Mouse (Mus musculus): ENCODE measurements at regions not wholly inside any gene's neighbourhood (a gene's known extent, or its start where the extent isn't known, plus 50 kb on each side); places are given as distances from the start of the nearest gene placed in this dataset.

GRCm38 (mm10) chr14:104326089-104326488 lies 141.7 kb downstream of the Pou4f1 start:
- 55% methylated on average over 10 of the region's 10 CpGs for WGBS
- ATAC-seq (ENCODE audit: insufficient number of reproducible peaks, insufficient read depth, low FRiP score, low read depth) = no peak
- no peaks in the 10 kb centered on the region for H3K27me3 ChIP-seq (ENCODE audit: control insufficient read depth, insufficient read depth, low read length)

GRCm38 (mm10) chr14:104300141-104300540 lies 167.7 kb downstream of the Pou4f1 start:
- H3K4me3 ChIP-seq (ENCODE audit: low read depth, low read length) = no peak overlapping the region
- no peaks in the 10 kb centered on the region for H3K27me3 ChIP-seq (ENCODE audit: control insufficient read depth, insufficient read depth, low read length)
- H3K9ac ChIP-seq (replicated peaks; ENCODE audit: low read depth, low read length) = no peak overlapping the region
- WGBS = 74% methylated on average over 5 of the region's 5 CpGs
- no peak for ATAC-seq (ENCODE audit: insufficient number of reproducible peaks, insufficient read depth, low FRiP score, low read depth)
- no peak overlapping the region for H3K4me2 ChIP-seq (replicated peaks; ENCODE audit: low read depth, low read length)
- H3K4me1 ChIP-seq (ENCODE audit: control insufficient read depth, insufficient read depth, low read length) = no peaks in the 10 kb centered on the region
- H3K27ac ChIP-seq (ENCODE audit: low read length) = no peak overlapping the region
- H3K36me3 ChIP-seq (ENCODE audit: control insufficient read depth, insufficient read depth, low read length) = no peaks in the 10 kb centered on the region
- H3K9me3 ChIP-seq (ENCODE audit: control insufficient read depth, low read depth, low read length) = no peaks in the 10 kb centered on the region

More at GRCm38 (mm10) chr14:104326089-104326488, 141.7 kb downstream of the Pou4f1 start:
- H3K9ac ChIP-seq (replicated peaks; ENCODE audit: low read depth, low read length) = no peak overlapping the region
- H3K4me3 ChIP-seq (ENCODE audit: low read depth, low read length) = no peak overlapping the region
- H3K4me2 ChIP-seq (replicated peaks; ENCODE audit: low read depth, low read length) = no peak overlapping the region
- H3K4me1 ChIP-seq (ENCODE audit: control insufficient read depth, insufficient read depth, low read length) = no peaks in the 10 kb centered on the region
- H3K36me3 ChIP-seq (ENCODE audit: control insufficient read depth, insufficient read depth, low read length) = no peaks in the 10 kb centered on the region
- no peaks in the 10 kb centered on the region for H3K9me3 ChIP-seq (ENCODE audit: control insufficient read depth, low read depth, low read length)
- no peak overlapping the region for H3K27ac ChIP-seq (ENCODE audit: low read length)

GRCm38 (mm10) chr14:104298312-104298711 lies 169.5 kb downstream of the Pou4f1 start:
- no peaks in the 10 kb centered on the region for H3K4me1 ChIP-seq (ENCODE audit: control insufficient read depth, insufficient read depth, low read length)
- no peaks in the 10 kb centered on the region for H3K27me3 ChIP-seq (ENCODE audit: control insufficient read depth, insufficient read depth, low read length)
- 57% methylated on average over 4 of the region's 4 CpGs for WGBS
- no peak overlapping the region for H3K9ac ChIP-seq (replicated peaks; ENCODE audit: low read depth, low read length)
- H3K4me3 ChIP-seq (ENCODE audit: low read depth, low read length) = no peak overlapping the region
- no peaks in the 10 kb centered on the region for H3K36me3 ChIP-seq (ENCODE audit: control insufficient read depth, insufficient read depth, low read length)
- no peaks in the 10 kb centered on the region for H3K9me3 ChIP-seq (ENCODE audit: control insufficient read depth, low read depth, low read length)
- no peak for ATAC-seq (ENCODE audit: insufficient number of reproducible peaks, insufficient read depth, low FRiP score, low read depth)
- no peak overlapping the region for H3K4me2 ChIP-seq (replicated peaks; ENCODE audit: low read depth, low read length)
- no peak overlapping the region for H3K27ac ChIP-seq (ENCODE audit: low read length)

GRCm38 (mm10) chr14:104297316-104298311 lies 170.2 kb downstream of the Pou4f1 start:
- Histone ChIP-seq H3K27me3 (ENCODE audit: control insufficient read depth, insufficient read depth, low read length) (no peaks in the 10 kb centered on the region), H3K27ac (ENCODE audit: low read length) (no peak overlapping the region), H3K9me3 (ENCODE audit: control insufficient read depth, low read depth, low read length) (no peaks in the 10 kb centered on the region), H3K4me1 (ENCODE audit: control insufficient read depth, insufficient read depth, low read length) (no peaks in the 10 kb centered on the region), H3K9ac (replicated peaks; ENCODE audit: low read depth, low read length) (no peak overlapping the region), H3K36me3 (ENCODE audit: control insufficient read depth, insufficient read depth, low read length) (no peaks in the 10 kb centered on the region), H3K4me2 (replicated peaks; ENCODE audit: low read depth, low read length) (no peak overlapping the region), H3K4me3 (ENCODE audit: low read depth, low read length) (no peak overlapping the region)
- WGBS = 35% methylated on average over 15 of the region's 15 CpGs
- no peak for ATAC-seq (ENCODE audit: insufficient number of reproducible peaks, insufficient read depth, low FRiP score, low read depth)

- Histone ChIP-seq H3K4me1 (ENCODE audit: control insufficient read depth, insufficient read depth, low read length) (no peaks in the 10 kb centered on the region), H3K4me2 (replicated peaks; ENCODE audit: low read depth, low read length) (no peak overlapping the region), H3K4me3 (ENCODE audit: low read depth, low read length) (no peak overlapping the region), H3K9me3 (ENCODE audit: control insufficient read depth, low read depth, low read length) (no peaks in the 10 kb centered on the region), H3K36me3 (ENCODE audit: control insufficient read depth, insufficient read depth, low read length) (no peaks in the 10 kb centered on the region), H3K27ac (ENCODE audit: low read length) (no peak overlapping the region), H3K27me3 (ENCODE audit: control insufficient read depth, insufficient read depth, low read length) (no peaks in the 10 kb centered on the region), H3K9ac (replicated peaks; ENCODE audit: low read depth, low read length) (no peak overlapping the region)
- WGBS = 66% methylated on average over 4 of the region's 4 CpGs
- no peak for ATAC-seq (ENCODE audit: insufficient number of reproducible peaks, insufficient read depth, low FRiP score, low read depth)
These were observed 174.0 kb downstream of the Pou4f1 start for GRCm38 (mm10) chr14:104293814-104294213.

- no peaks in the 10 kb centered on the region for H3K9me3 ChIP-seq (ENCODE audit: control insufficient read depth, low read depth, low read length)
- no peak overlapping the region for H3K9ac ChIP-seq (replicated peaks; ENCODE audit: low read depth, low read length)
- H3K4me2 ChIP-seq (replicated peaks; ENCODE audit: low read depth, low read length) = no peak overlapping the region
- H3K27me3 ChIP-seq (ENCODE audit: control insufficient read depth, insufficient read depth, low read length) = no peaks in the 10 kb centered on the region
- no peak for ATAC-seq (ENCODE audit: insufficient number of reproducible peaks, insufficient read depth, low FRiP score, low read depth)
- H3K4me1 ChIP-seq (ENCODE audit: control insufficient read depth, insufficient read depth, low read length) = no peaks in the 10 kb centered on the region
- H3K27ac ChIP-seq (ENCODE audit: low read length) = no peak overlapping the region
- H3K36me3 ChIP-seq (ENCODE audit: control insufficient read depth, insufficient read depth, low read length) = no peaks in the 10 kb centered on the region
- H3K4me3 ChIP-seq (ENCODE audit: low read depth, low read length) = no peak overlapping the region
- WGBS = 92% methylated on average over 2 of the region's 2 CpGs
These were observed 174.7 kb downstream of the Pou4f1 start for GRCm38 (mm10) chr14:104293147-104293546.

GRCm38 (mm10) chr14:104280353-104280752 lies 187.4 kb downstream of the Pou4f1 start:
- Histone ChIP-seq H3K9me3 (ENCODE audit: control insufficient read depth, low read depth, low read length) (no peaks in the 10 kb centered on the region), H3K27me3 (ENCODE audit: control insufficient read depth, insufficient read depth, low read length) (no peaks in the 10 kb centered on the region), H3K4me2 (replicated peaks; ENCODE audit: low read depth, low read length) (no peak overlapping the region), H3K36me3 (ENCODE audit: control insufficient read depth, insufficient read depth, low read length) (no peaks in the 10 kb centered on the region), H3K27ac (ENCODE audit: low read length) (no peak overlapping the region), H3K9ac (replicated peaks; ENCODE audit: low read depth, low read length) (no peak overlapping the region), H3K4me1 (ENCODE audit: control insufficient read depth, insufficient read depth, low read length) (no peaks in the 10 kb centered on the region), H3K4me3 (ENCODE audit: low read depth, low read length) (no peak overlapping the region)
- ATAC-seq (ENCODE audit: insufficient number of reproducible peaks, insufficient read depth, low FRiP score, low read depth) = no peak
- WGBS = 84% methylated on average over 6 of the region's 6 CpGs

GRCm38 (mm10) chr14:104279890-104280289 lies 187.9 kb downstream of the Pou4f1 start:
- Histone ChIP-seq H3K27ac (ENCODE audit: low read length) (no peak overlapping the region), H3K27me3 (ENCODE audit: control insufficient read depth, insufficient read depth, low read length) (no peaks in the 10 kb centered on the region), H3K9ac (replicated peaks; ENCODE audit: low read depth, low read length) (no peak overlapping the region), H3K36me3 (ENCODE audit: control insufficient read depth, insufficient read depth, low read length) (no peaks in the 10 kb centered on the region), H3K4me3 (ENCODE audit: low read depth, low read length) (no peak overlapping the region), H3K4me1 (ENCODE audit: control insufficient read depth, insufficient read depth, low read length) (no peaks in the 10 kb centered on the region), H3K4me2 (replicated peaks; ENCODE audit: low read depth, low read length) (no peak overlapping the region), H3K9me3 (ENCODE audit: control insufficient read depth, low read depth, low read length) (no peaks in the 10 kb centered on the region)
- WGBS = 80% methylated on average over 5 of the region's 5 CpGs
- ATAC-seq (ENCODE audit: insufficient number of reproducible peaks, insufficient read depth, low FRiP score, low read depth) = no peak
